Comparison of ENCODE assay signal across 7 mouse cellular contexts in the genomic region with DNA sequence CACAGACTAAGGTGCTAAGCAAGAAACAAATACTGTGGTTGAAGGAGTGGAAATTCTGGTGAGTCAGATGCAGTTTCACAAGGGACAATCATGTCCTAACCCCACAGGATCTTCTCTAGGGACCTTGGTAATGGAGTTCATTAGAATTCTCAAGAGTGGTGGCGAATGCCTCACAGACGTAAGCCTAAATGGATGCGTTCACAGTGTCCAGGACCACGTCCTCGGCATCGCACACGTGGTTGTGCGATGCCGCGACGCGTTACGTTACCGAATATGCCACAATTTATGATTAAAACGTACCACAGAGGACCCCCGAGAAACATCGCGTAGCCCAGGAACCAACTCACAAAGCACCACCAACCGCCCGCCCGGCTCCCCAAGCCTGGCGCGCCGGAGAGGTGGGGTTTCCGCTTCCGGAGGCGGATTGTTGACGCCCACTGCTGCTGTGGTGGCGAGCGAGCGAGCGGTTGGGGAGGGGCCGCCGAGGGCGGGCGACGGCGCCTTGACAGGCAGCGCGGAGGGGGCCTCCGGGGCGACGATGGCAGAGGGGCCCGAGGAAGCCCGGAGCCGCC. TPM values are rescaled to one million over a fixed set of nuclear protein-coding genes. Genes with fewer than 3 reads are reported as not detected.
DNase-seq lines count a peak whose midpoint lies in the region; ATAC-seq and TF ChIP-seq lines count a peak whose summit lies in the region.

Gene Fam8a1, plus strand, starts transcription at position 475 of the 572 bp plus-strand sequence.

- peak within 1 kb of the TSS; percentile 94 for H3K4me2 ChIP-seq in intestine, postnatal 0 days (replicated peaks; ENCODE audit: low read depth)
- H3K4me2 ChIP-seq in midbrain, embryonic 12.5 days (replicated peaks) = peak within 1 kb of the TSS; percentile 89

- no peaks in the 10 kb centered on the region for H3K9me3 ChIP-seq in intestine, postnatal 0 days (ENCODE audit: control insufficient read depth)
- H3K9me3 ChIP-seq in midbrain, embryonic 12.5 days = no peaks in the 10 kb centered on the region

- H3K27ac ChIP-seq in intestine, postnatal 0 days (ENCODE audit: low read depth, low read length) = peak within 1 kb of the TSS; percentile 91
- peak within 1 kb of the TSS; percentile 87 for H3K27ac ChIP-seq in midbrain, embryonic 12.5 days (replicated peaks)
- peak within 1 kb of the TSS; percentile 70 for H3K27ac ChIP-seq in small intestine, adult 2 months (ENCODE audit: insufficient read depth, low read depth, low read length)

- 0 out of 2 replicates have a peak, but pooled peaks have one; percentile 14 for TF ChIP-seq CTCF in intestine, postnatal 0 days (IDR thresholded peaks at IDR 0.05; ENCODE audit: low read depth)
- TF ChIP-seq CTCF in small intestine, adult 2 months (IDR thresholded peaks at IDR 0.05; ENCODE audit: extremely low read depth, insufficient read length, insufficient replicate concordance, low read depth, low read length) = no peak

- H3K9ac ChIP-seq in intestine, postnatal 0 days (ENCODE audit: low read depth, low read length) = peak within 1 kb of the TSS; percentile 94
- H3K9ac ChIP-seq in midbrain, embryonic 12.5 days (replicated peaks) = peak within 1 kb of the TSS; percentile 93

- H3K27me3 ChIP-seq in intestine, postnatal 0 days (replicated peaks; ENCODE audit: control insufficient read depth, insufficient read depth, low read length) = no peaks in the 10 kb centered on the region
- no peaks in the 10 kb centered on the region for H3K27me3 ChIP-seq in midbrain, embryonic 12.5 days
- H3K27me3 ChIP-seq in small intestine, adult 2 months (ENCODE audit: control insufficient read depth, insufficient read depth, low read length) = no peaks in the 10 kb centered on the region; the same call in 1 of the 2 replicates

- peaks cover 11% of the 10 kb centered on the region for H3K36me3 ChIP-seq in intestine, postnatal 0 days (ENCODE audit: control insufficient read depth, insufficient read depth)
- H3K36me3 ChIP-seq in midbrain, embryonic 12.5 days = peaks cover 19% of the 10 kb centered on the region
- peaks cover 20% of the 10 kb centered on the region for H3K36me3 ChIP-seq in small intestine, adult 2 months (ENCODE audit: control insufficient read depth, insufficient read depth, low read length)

- peak; percentile 88 for TF ChIP-seq POLR2A in small intestine, adult 2 months (IDR thresholded peaks at IDR 0.05; ENCODE audit: low read depth, low read length)

- intact Hi-C loops in left cerebral cortex, postnatal 4 days (cut with DNase I) = loop anchor here (10.0 kb wide), 2 partner anchors 94 to 254 kb away; partner anchors contain the start of gene Rbm24

- under 1% methylated on average over 45 of the region's 46 CpGs for WGBS in intestine, postnatal 0 days
- under 1% methylated on average over 45 of the region's 46 CpGs for WGBS in midbrain, embryonic 12.5 days
- WGBS in small intestine, adult 2 months = under 1% methylated on average over 46 of the region's 46 CpGs

- peak; percentile 82 for DNase-seq in adrenal gland, adult 8-10 months
- peak; percentile 94 for DNase-seq in embryo, embryonic 9.5 days (ENCODE audit: extremely low spot score)
- DNase-seq in gonadal fat pad, adult 2 months (ENCODE audit: low read depth) = peak; percentile 37
- DNase-seq in left cerebral cortex, postnatal 4 days = peak; percentile 93

- peak; percentile 93 for ATAC-seq in intestine, postnatal 0 days
- ATAC-seq in midbrain, embryonic 12.5 days (ENCODE audit: low FRiP score, low read depth) = peak; percentile 95

- H3K4me3 ChIP-seq in intestine, postnatal 0 days (ENCODE audit: low read depth, low read length) = peak within 1 kb of the TSS; percentile 97
- peak within 1 kb of the TSS; percentile 99 for H3K4me3 ChIP-seq in midbrain, embryonic 12.5 days
- peak within 1 kb of the TSS; percentile 99 for H3K4me3 ChIP-seq in small intestine, adult 2 months (ENCODE audit: low read depth, low read length)

- H3K4me1 ChIP-seq in intestine, postnatal 0 days (replicated peaks; ENCODE audit: control insufficient read depth, insufficient read depth, low read length) = peaks cover 5% of the 10 kb centered on the region; the same call in 1 of the 2 replicates
- H3K4me1 ChIP-seq in midbrain, embryonic 12.5 days = peaks cover 15% of the 10 kb centered on the region
- peaks cover 3% of the 10 kb centered on the region; the same call in 1 of the 2 replicates for H3K4me1 ChIP-seq in small intestine, adult 2 months (ENCODE audit: control insufficient read depth, insufficient read depth, insufficient read length, low read length)

RNA-seq across cellular contexts. Expression of gene Fam8a1, which starts in this region (rescaled TPM):
- 10 to 100 TPM; 47.2 to 57.8 (median 53.3) TPM for total RNA-seq in adrenal gland, adult 8-10 months (2022)
- polyA plus RNA-seq in gonadal fat pad, adult 2 months (2012; rRNA removed) = 23.7 and 25.0 TPM in 2 replicates
- polyA plus RNA-seq in intestine, postnatal 0 days (2015; fragmentation: Nextera tagmentation; extraction: Ambion mirVana) = 14.9 and 15.9 TPM in 2 replicates
- 10 to 100 TPM; 71.4 to 75.7 TPM for total RNA-seq in left cerebral cortex, postnatal 4 days (2021)
- polyA plus RNA-seq in midbrain, embryonic 12.5 days (2016; fragmentation: Nextera tagmentation; extraction: Ambion mirVana) = 19.9 and 25.1 TPM in 2 replicates
- polyA plus RNA-seq in small intestine, adult 2 months (2012; rRNA removed) = 26.9 and 57.0 TPM in 2 replicates

Comparison
In these comparisons a context has a peak if more than half of its experiments do, and no peak if none do; other contexts are left out.
1. Peak in every context shown above with its lines: DNase-seq, ATAC-seq, H3K4me3 ChIP-seq and H3K27ac ChIP-seq.
2. DNase-seq: peak in every context shown above with its lines; median percentile 94 in embryo, embryonic 9.5 days; 93 in left cerebral cortex, postnatal 4 days; 82 in adrenal gland, adult 8-10 months; 37 in gonadal fat pad, adult 2 months.